Mouse (Mus musculus) common myeloid progenitor, adult 5-6 weeks (primary cell): ENCODE data around the gene Dnah7b. TPM values are rescaled to one million over a fixed set of nuclear protein-coding genes. Genes with fewer than 3 reads are reported as not detected.
"Not testable (repeated sequence)": the region's sequence is repeated elsewhere in the genome, so short reads cannot be mapped to it uniquely, and the experiment has no call there.

Source experiments
- ATAC-seq: replicated peaks from 2 replicates; pipeline ENCODE4 v1.8.0; 2016; ENCODE audit warnings: low read depth, mild to moderate bottlenecking, moderate TSS enrichment, inconsistent platforms; ENCODE audit not compliant: poor library complexity, severe bottlenecking
- total RNA-seq: library from RNA; stranded (forward); fragments of 200-1000, 187-1606 nt; gene quantifications from 2 replicates; pipeline ENCODE4 v1.2.3, GENCODE M21; 2017

Dnah7b gene
- total RNA-seq, 1 experiment from 2014 or later, result not detected

- ATAC-seq, result not testable (repeated sequence)
Observed at GRCm38 (mm10) chr1:46278911-46279565, 212.9 kb downstream of the Dnah7b start.

GRCm38 (mm10) chr1:46294451-46294850, 228.3 kb downstream of the Dnah7b start:
- not testable (repeated sequence) for ATAC-seq

GRCm38 (mm10) chr1:46325942-46326341, 259.8 kb downstream of the Dnah7b start:
- not testable (repeated sequence) for ATAC-seq

DNA sequence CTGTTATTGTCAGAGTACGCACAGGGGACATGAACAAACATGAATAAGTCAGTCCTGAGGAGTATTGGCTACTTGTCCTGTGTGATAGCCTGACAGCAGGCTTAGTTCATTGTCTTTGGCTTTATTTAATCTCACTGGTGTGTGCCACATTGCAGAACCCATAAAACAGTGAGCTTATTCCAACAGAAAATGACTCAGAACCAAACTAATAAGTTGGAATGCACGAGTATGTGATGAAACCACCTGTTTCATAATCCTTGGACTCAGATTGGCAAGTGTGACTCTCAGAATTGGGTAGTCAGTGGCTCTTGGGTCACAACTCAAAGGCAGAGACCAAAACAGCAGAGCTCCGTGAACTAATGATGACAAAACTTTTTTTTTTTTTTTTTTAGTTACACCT, 279.2 kb downstream of the Dnah7b start:
- ATAC-seq, result not testable (repeated sequence)

DNA sequence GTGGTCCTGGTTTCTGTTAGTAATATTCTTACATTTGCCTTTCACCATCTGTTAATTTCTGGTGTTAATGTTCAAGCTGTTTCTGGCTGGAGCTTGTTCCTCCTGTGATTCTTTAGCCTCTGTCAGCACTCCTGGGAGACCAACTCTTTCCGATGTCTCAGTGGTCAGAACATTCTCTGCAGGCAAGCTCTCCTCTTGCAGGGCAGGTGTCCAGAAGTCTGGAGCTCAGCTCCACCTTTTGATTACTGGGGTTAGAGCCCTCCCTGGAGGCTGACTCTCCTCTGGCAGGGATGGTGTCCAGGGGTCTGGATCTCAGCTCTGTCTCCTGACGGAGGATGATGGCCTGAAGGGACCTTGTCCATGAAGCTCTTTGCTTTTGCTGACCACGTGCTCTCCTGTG, 314.5 kb downstream of the Dnah7b start:
- ATAC-seq, result not testable (repeated sequence)

DNA sequence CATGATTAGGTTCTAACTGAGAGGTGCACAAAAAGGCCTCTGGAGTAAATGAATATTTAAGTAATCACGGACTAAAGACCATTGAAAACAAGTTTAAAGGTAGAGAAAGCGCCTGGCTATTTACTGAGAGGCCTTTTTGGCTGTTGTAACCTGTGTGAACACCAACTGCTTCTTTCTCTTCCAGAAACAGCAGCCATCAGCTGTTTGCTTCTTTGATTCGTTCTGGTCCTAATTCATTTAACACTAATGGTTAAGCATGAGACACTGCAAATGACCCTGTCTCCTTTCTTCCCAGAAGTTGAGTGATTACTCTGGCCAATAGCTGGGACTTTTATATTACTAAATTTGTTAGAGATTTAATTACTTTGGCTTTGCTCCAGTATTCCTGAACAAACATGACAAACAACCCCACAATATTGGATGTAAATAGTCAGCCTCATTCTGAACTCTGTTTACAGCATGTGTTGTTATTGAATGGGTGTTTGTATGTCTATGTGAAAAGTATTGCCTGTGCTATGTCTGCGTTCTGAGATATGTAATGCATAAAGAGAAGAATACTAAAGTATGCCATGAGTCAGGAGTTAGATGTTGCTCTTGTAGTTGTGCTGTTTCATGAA, 328.7 kb downstream of the Dnah7b start:
- ATAC-seq, result not testable (repeated sequence)

- ATAC-seq, result no peak
Observed at GRCm38 (mm10) chr1:46408324-46409115, 342.4 kb downstream of the Dnah7b start.

GRCm38 (mm10) chr1:46414798-46415197, 348.7 kb downstream of the Dnah7b start:
- ATAC-seq, result not testable (repeated sequence)

GRCm38 (mm10) chr1:46416946-46417345, 350.8 kb downstream of the Dnah7b start:
- not testable (repeated sequence) for ATAC-seq

DNA sequence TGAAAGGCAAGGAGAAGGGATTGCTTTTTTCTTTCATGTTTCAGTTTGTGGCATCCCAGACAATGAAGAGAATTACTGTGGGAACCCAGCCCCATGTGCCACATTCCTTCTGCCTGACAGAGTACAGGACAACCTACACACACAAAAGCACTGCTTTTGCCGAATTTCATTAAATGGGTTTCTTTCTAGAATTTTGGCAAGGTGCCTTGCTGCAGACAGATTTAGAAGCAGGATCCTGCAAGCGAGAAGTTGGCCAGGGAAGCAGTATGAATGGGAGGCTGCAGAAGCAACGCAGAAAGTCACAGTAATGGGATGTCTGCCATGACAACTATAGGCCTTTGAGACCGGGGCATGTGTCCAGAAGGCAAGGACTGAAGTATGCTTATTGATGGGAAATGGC, 352.9 kb downstream of the Dnah7b start:
- not testable (repeated sequence) for ATAC-seq

Other genes starting within 250 kb of the Dnah7b start
- not detected in 2 replicates for gene Gm5269, start 176.0 kb upstream of the Dnah7b start, total RNA-seq
- gene Slc40a1, start 139.8 kb upstream of the Dnah7b start, total RNA-seq, result 31.8 and 46.4 TPM in 2 replicates